Mouse (Mus musculus) kidney, adult 11 months (tissue): ENCODE results near the gene Zcchc3.

Source experiments
- DNase-seq: peaks from one replicate; pipeline ENCODE4 v3.0.0; 2022

Zcchc3 gene

DNA sequence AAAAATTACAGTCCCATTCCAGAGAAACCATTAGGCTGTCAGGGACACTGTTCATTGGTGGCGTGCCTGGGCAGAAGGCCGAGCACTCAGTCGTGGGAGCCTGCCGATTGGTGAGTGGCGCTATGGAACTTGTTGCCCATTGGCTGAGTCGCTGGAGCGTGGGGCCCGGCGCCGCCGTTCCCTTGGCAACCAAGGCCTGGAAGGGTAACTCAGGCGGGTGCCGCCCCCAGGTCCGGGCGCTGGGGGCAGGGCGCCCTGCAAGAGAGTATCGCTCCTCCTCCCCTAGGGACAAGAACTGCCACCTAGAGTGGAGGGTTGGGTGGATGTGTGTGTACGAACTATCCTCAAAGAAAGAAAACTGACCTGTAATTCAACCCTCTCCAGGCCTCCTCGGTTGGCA, 8.7 kb downstream of the Zcchc3 start:
- peak; percentile 97 for DNase-seq

GRCm38 (mm10) chr2:152399122-152399542, 15.7 kb downstream of the Zcchc3 start:
- DNase-seq, result no peak

DNA sequence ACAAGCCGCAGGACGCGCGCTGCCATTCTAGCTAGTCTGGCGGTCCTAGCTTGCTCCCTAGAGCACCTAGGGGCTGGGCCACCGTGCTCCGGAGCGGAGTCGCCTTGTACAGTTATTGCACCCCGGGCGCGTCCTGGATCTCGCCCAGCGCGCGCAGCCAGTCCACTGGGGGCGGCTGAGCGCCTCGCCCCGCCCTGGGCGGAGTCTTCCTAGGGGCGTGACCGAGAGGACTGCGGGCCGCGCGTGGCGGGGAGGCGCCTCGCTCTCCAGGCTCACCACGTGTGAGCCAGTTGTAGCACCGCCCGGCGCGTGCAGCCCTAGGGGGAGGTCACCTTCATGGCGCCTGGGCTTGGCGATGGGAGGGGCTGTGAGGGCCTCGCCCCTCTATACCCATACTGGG, 16.1 kb downstream of the Zcchc3 start:
- peak; percentile 97 for DNase-seq

DNA sequence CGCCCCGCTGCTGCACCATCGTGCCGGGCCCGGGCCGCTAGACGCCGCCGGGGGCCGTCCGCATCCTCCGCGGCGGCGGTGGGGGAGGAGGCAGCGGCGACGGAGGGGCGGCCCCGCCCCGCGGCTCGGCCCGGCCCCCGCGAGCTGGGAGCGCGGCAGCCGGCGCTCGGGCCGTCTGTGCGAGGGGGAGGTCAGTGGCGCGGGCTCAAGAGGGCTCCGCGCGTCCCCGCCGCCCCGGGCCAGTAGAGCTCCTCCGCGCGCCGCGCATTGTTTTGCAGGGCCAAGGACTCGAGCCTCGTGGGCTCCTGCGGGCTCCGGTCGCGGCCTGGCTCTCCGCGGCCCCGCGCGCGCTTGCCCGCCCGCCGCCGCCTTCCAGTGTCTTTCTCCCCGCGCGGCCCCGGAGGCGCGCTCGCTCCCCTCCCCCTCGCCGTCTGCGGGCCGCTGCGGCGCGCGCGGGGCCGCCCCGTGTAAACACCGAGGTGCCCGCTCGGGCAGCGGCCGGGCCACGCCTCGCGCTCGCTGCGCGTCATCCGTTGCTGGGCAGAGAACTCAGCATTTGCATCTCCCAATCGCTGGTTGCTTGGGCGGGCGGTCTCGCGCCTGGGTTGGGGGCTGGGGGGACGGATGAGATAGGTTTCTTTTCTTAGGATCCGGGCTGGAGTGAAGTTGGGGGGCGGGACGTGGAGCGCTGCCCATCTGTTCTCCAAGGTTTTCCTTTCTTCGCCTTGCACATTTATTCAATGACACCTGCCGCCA, 17.0 kb downstream of the Zcchc3 start, which contains the start of gene Sox12:
Sox12 (minus strand) TSS at position 384 of the 756 bp plus-strand sequence.
- DNase-seq, result peak; percentile 93

- DNase-seq, result peak; percentile 81
Observed at GRCm38 (mm10) chr2:152397004-152397589, 17.7 kb downstream of the Zcchc3 start.

DNA sequence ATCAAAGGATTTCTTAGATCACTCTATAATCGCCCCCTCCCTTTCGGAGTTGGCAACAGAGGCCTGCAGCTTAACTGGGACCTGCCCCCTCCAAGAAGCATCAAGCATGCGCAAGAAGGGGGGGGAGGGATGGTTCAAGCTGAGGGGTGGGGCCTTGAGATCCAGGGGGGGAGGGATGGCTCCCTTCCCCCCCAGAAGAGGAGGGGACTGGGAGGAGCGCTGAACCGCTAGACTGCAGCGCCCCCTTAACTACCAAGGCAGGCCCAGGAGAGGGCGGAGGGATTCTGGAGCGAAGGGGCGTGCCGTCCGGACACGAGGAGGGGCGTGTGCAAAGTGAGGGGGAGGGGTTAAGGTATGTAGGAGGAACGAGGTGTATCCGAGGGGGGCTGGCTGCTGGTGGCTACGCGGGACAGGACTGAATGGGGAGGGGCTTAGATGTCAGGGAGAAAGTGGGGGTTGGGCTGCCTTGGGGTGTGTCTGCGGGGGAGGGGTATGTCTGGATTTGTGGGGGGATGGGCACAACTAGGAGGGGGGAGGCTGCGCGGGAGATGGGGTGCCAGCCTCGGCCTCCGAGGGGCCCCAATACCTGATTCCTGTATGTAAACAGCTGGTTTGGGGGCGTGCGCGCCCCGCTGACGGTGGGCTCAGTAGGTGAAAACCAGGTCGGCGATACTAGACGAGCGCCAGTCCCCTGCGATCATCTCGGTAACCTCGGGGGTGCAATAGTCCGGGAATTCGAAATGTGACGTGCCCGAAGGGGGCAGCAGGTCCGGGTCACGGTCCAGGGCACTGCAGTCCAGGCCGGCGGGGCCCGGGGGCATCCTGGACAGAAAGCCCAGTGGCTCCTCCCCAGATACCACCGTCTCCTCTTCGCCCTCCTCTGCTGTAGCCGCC, 18.5 kb downstream of the Zcchc3 start:
- peak; percentile 88 for DNase-seq

GRCm38 (mm10) chr2:152395271-152395920, 19.4 kb downstream of the Zcchc3 start:
- DNase-seq, result no peak

- no peak for DNase-seq
Observed at GRCm38 (mm10) chr2:152393225-152394017, 21.4 kb downstream of the Zcchc3 start.

- peak; percentile 58 for DNase-seq
Observed at GRCm38 (mm10) chr2:152392786-152393185, 22.0 kb downstream of the Zcchc3 start.

- DNase-seq, result no peak
Observed at GRCm38 (mm10) chr2:152384191-152384590, 30.6 kb downstream of the Zcchc3 start.

DNA sequence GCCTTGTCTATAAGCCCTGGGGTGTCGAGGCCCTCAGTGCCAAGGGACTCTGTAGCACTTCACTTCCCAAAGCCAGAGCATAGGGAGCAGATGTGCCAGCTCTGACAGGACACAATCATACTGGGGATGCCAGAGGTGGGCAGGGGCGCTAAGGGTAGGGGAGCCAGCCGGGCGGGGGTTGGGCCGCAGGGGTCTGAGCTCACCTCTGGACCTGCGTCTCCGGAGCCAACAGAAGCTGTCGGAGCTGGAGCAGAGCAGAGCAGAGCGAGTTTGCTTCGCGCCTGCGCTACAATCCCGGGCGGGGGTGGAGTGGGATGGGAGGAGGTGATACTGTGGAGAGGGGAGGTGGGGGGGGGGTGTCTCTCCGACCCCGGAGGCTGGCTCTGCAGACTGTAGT, 38.5 kb downstream of the Zcchc3 start, which contains the start of gene Nrsn2:
Nrsn2 (minus strand) TSS at position 294 of the 397 bp plus-strand sequence.
- DNase-seq, result no peak

DNA sequence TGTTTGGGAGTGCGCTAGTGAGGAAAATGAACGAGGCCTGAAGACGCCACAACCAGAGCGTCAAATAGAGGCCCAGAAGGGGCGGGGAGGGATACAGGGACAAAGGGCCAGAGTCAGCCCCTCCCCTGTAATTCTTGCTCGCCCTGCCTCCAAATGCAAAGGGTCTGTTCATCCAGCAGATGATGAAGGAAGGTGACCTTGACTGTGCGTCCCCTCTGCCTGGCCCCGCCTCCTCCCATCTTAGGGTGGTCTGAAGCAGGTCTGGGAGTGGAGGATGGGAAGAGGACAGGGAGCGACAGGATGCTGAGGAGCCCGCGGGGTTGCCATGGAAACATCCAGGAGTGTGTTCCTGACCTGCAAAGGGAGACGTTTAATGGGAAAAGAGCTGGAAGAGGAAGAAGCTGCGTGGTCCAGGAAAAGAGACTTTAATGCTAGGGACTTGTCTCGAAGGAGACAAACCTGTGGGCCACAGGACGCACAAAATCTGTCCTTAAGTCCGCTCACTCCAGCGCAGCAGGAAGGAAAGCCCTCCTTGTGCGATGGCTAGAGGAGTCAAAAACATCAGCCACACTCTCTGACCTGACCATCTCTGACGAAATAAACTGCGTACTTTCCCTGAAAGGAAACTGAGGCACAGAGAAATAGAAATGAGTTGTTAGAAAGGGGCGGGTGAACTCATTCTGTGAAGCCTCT, 39.0 kb downstream of the Zcchc3 start:
- DNase-seq, result no peak

- no peak for DNase-seq
Observed at GRCm38 (mm10) chr2:152373547-152373946, 41.3 kb downstream of the Zcchc3 start.

GRCm38 (mm10) chr2:152372661-152373060, 42.2 kb downstream of the Zcchc3 start:
- DNase-seq, result no peak

DNA sequence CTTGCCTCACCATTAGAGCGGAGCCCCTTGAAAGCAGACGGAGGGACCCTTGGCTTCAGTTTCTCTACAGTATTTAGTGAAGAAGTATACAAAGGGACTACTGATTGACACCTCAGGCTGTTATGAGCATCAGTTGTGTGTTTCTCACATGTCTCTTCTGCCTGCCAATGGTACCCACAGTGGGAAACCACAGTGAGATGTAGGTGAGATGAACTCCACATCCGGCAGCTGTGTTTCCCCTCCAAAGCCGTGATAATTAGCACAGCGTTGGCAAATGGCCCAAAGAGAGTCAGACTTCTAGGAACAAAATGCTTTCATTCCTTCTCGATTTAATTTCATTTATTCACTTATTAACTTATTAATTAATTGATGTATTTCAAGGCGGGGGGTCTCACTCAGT, 42.7 kb downstream of the Zcchc3 start:
- no peak for DNase-seq

GRCm38 (mm10) chr2:152368532-152369140, 46.2 kb downstream of the Zcchc3 start:
- no peak for DNase-seq

DNA sequence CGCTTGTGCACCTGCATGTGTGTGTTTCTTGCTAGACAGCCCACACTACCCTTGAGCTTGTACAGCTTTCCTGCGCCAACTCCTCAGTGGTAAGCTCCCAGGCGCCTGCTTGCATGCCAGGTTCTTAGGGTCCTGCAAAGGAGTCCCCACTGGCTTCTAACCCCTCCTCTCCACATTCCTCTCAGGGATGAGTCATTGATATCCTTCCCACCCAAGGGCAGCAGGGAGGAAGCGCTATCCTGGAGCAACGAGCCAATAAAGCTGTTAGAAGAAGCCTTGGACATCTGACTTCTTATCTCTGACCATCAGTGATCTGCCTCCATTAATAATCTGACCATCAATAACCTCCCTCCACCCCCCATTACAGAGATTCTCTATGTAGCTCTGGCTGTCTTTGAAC, 46.9 kb downstream of the Zcchc3 start:
- no peak for DNase-seq

- DNase-seq, result peak; percentile 94
Observed at GRCm38 (mm10) chr2:152363245-152364147, 51.3 kb downstream of the Zcchc3 start.
